Mouse (Mus musculus) intestine, postnatal 0 days (tissue): ENCODE measurements around the gene Eif4g1. TPM values are rescaled to one million over a fixed set of nuclear protein-coding genes. Genes with fewer than 3 reads are reported as not detected.

Source experiments
- ATAC-seq: fragments of 200-750 bp; cut with Nextera tagmentation; 2 replicates; pipeline ENCODE4 v1.8.0; 2017; ENCODE audit warnings: mild to moderate bottlenecking, moderate TSS enrichment, moderate library complexity
- H3K27ac ChIP-seq: fragments of 300-500 bp; sonication (generic); 2 replicates; pipeline ENCODE4 v1.5.1; 2014; ENCODE audit warnings: mild to moderate bottlenecking, low read depth, low read length, moderate library complexity
- H3K27me3 ChIP-seq: fragments of 300-500 bp; sonication (generic); replicated peaks from 2 replicates; pipeline ENCODE4 v1.6.1; 2014; ENCODE audit warnings: low read length, mixed read lengths; ENCODE audit not compliant: control insufficient read depth, insufficient read depth
- H3K36me3 ChIP-seq: fragments of 300-500 bp; sonication (generic); 2 replicates; pipeline ENCODE4 v1.6.1; 2014; ENCODE audit warnings: mild to moderate bottlenecking, moderate library complexity; ENCODE audit not compliant: control insufficient read depth, insufficient read depth
- H3K4me1 ChIP-seq: fragments of 300-500 bp; sonication (generic); replicated peaks from 2 replicates; pipeline ENCODE4 v1.6.1; 2014; ENCODE audit warnings: antibody characterized with exemption, low read length, mixed read lengths; ENCODE audit not compliant: control insufficient read depth, insufficient read depth
- H3K4me2 ChIP-seq: fragments of 300-500 bp; sonication (generic); replicated peaks from 2 replicates; pipeline ENCODE4 v1.6.1; 2014; ENCODE audit warnings: low read depth, mild to moderate bottlenecking, moderate library complexity
- H3K4me3 ChIP-seq: fragments of 300-500 bp; sonication (generic); 2 replicates; pipeline ENCODE4 v1.5.1; 2014; ENCODE audit warnings: low read depth, low read length
- H3K9ac ChIP-seq: fragments of 300-500 bp; sonication (generic); 2 replicates; pipeline ENCODE4 v1.6.1; 2014; ENCODE audit warnings: mild to moderate bottlenecking, low read depth, low read length
- H3K9me3 ChIP-seq: fragments of 300-500 bp; sonication (generic); 2 replicates; pipeline ENCODE4 v1.6.1; 2016; ENCODE audit warnings: mixed run types; ENCODE audit not compliant: control insufficient read depth
- CTCF ChIP-seq: sonication (generic); IDR thresholded peaks from 2 replicates; pipeline ENCODE4 v1.5.1; 2016; ENCODE audit warnings: low read depth, mild to moderate bottlenecking, control low read depth, antibody characterized with exemption, moderate library complexity
- WGBS: fragments of 180-500 bp; shearing (Covaris S2); extraction: QIAGEN DNeasy Blood & Tissue Kit; methylation state at CpG from one replicate; pipeline ENCODE4 v1.1.7; 2014; 5-methylcytosine and 5-hydroxymethylcytosine counted together
- polyA plus RNA-seq: library from polyadenylated mRNA; unstranded; fragments of >200 nt; fragmentation: Nextera tagmentation; extraction: Ambion mirVana; gene quantifications from 2 replicates; pipeline ENCODE4 v1.2.1, GENCODE M21; 2015

Eif4g1 gene
- polyA plus RNA-seq, 1 experiment from 2014 or later = 97.8 TPM

DNA sequence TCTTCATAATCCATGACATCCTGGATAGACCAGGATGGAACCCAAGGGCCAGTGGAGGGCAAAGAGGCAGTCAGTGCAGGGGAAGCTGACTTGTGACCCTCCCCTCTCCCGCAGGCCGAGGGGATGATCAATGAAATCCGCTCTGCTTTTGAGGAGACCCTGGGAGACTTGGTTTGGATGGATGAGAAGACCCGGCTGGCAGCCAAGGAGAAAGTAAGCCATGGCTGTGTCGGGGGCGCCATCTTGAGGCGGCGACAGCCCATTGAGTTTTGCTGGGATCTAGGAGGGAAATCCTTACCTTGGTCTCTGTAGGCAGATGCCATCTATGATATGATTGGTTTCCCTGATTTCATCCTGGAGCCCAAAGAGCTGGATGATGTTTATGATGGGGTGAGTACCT is 26.0 kb upstream of the Eif4g1 start:
- Histone ChIP-seq H3K9me3 (no peaks in the 10 kb centered on the region), H3K4me1 (no peaks in the 10 kb centered on the region), H3K9ac (no peak overlapping the region), H3K27ac (no peak overlapping the region), H3K36me3 (no peaks in the 10 kb centered on the region), H3K27me3 (no peaks in the 10 kb centered on the region), H3K4me3 (no peak overlapping the region), H3K4me2 (no peak overlapping the region)
- WGBS = under 1% methylated on average over 8 of the region's 8 CpGs
- peak; percentile 92 for TF ChIP-seq CTCF
- ATAC-seq = no peak

DNA sequence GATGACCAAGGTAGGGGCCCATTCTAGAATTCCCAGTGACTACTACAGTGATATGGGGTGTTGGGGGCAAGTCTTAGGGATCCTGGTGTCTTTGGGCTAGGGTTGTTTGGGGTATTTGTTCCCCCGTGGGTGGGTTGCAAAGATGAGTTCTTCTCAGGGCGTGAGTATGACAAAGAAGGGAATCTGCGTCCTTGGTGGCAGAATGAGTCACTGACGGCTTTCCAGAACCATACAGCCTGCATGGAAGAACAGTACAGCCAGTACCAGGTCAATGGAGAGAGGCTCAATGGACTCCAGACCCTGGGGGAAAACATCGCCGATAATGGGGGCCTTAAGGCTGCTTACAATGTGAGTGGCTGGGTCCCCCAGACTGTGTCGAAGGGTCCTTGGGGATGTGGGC is 24.2 kb upstream of the Eif4g1 start:
- 80% methylated on average over 7 of the region's 7 CpGs for WGBS
- no peak for ATAC-seq
- Histone ChIP-seq H3K9ac (no peak overlapping the region), H3K9me3 (no peaks in the 10 kb centered on the region), H3K27ac (no peak overlapping the region), H3K27me3 (no peaks in the 10 kb centered on the region), H3K4me1 (no peaks in the 10 kb centered on the region), H3K4me2 (no peak overlapping the region), H3K4me3 (no peak overlapping the region), H3K36me3 (no peaks in the 10 kb centered on the region)
- no peak for TF ChIP-seq CTCF

DNA sequence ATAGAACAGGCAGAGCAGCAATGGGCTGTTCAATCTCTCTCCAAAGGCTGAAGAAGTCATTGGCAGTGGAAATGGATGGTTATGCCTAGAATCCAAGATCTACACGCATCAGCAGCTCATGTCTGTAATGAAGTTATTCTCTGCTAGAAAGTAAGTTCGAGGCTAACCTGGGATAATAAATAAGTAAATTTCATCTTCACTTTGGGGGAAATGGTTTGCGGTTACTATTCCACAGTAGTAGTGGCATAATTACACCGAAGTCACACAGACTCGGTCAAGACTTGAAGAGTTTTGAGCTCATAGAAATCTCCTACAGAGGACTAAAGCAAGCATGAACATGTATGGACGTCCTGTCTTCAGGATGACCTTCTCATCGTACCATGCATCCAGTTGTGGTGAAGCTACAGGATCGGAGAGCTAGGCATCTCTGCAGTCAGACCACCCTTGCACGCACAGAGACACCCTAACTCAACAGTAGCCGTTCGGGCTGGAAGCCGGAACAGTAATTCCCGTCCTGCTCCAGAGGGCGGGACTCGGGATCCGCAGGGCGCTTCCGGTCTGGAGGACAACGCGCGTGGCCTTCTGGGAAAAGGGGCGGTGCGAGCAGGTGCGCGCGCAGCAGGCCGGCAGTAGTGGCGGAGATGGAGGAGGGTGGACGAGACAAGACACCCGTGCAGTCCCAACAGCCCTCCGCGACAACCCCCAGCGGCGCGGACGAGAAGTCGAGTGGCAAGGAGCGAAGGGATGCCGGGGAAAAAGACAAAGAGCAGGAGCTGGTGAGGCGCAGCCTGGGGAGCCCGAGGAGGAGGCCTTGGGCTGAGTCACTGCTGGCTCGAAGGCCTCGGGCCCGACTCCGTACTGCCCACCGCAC is 16.8 kb upstream of the Eif4g1 start, which contains the start of gene Psmd2:
Gene Psmd2 (plus strand): TSS at position 577 of the 871 bp plus-strand sequence.
- 1% methylated on average over 46 of the region's 46 CpGs for WGBS
- Histone ChIP-seq H3K4me2 (peak within 1 kb of the TSS; percentile 81), H3K4me1 (no peaks in the 10 kb centered on the region), H3K4me3 (peak within 1 kb of the TSS; percentile 74), H3K27ac (peak within 1 kb of the TSS; percentile 9; the same call in 1 of the 2 replicates), H3K36me3 (peaks cover 20% of the 10 kb centered on the region), H3K27me3 (no peaks in the 10 kb centered on the region), H3K9ac (peak within 1 kb of the TSS; percentile 74), H3K9me3 (no peaks in the 10 kb centered on the region)
- peak; percentile 28; the same call in 1 of the 2 replicates for TF ChIP-seq CTCF
- peak; percentile 94 for ATAC-seq

DNA sequence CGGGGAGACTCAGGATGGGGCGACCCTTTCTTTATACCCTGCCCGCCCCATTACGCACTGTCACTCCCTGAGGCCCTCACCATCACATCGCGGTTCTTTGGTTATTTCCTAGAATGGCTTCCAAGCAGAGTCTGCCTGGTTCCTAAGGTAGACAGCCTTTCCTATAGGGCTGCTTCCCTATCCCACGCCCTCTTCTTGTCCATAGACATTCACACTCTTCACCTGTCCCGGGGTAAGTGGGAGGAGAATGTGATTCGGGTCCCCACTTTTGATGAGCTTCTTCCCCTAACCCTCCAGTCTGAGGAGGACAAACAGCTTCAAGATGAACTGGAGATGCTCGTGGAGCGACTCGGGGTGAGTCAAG is 16.2 kb upstream of the Eif4g1 start:
- H3K4me2 ChIP-seq = peak overlapping the region; percentile 81
- H3K36me3 ChIP-seq = peaks cover 26% of the 10 kb centered on the region
- H3K9me3 ChIP-seq = no peaks in the 10 kb centered on the region
- no peaks in the 10 kb centered on the region for H3K4me1 ChIP-seq
- WGBS = 7% methylated on average over 12 of the region's 12 CpGs
- no peaks in the 10 kb centered on the region for H3K27me3 ChIP-seq
- peak overlapping the region; percentile 9; the same call in 1 of the 2 replicates for H3K27ac ChIP-seq
- peak overlapping the region; percentile 74 for H3K4me3 ChIP-seq
- no peak for TF ChIP-seq CTCF
- peak; percentile 34; the same call in 1 of the 2 replicates for ATAC-seq
- H3K9ac ChIP-seq = peak overlapping the region; percentile 74

DNA sequence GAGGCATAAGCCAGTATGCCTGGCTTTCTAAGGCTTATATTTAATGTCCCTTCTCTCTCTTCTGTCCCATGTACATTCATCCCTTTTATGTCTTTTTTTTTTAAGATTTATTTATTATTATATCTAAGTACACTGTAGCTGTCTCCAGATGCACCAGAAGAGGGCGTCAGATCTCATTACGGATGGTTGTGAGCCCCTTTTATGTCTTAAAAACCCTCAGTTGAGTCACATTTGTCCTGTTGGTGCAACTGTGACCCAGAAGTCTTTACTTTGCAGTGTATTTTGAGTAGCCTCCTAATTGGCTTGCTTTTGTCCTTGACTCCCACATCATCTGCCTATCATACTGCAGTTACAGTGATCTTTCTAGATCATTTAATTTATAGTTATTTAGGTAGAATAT is 14.8 kb upstream of the Eif4g1 start:
- Histone ChIP-seq H3K9me3 (no peaks in the 10 kb centered on the region), H3K27me3 (no peaks in the 10 kb centered on the region), H3K27ac (no peak overlapping the region), H3K9ac (no peak overlapping the region), H3K36me3 (peaks cover 40% of the 10 kb centered on the region), H3K4me2 (no peak overlapping the region), H3K4me1 (no peaks in the 10 kb centered on the region), H3K4me3 (no peak overlapping the region)
- TF ChIP-seq CTCF = no peak
- 57% methylated on average over 2 of the region's 2 CpGs for WGBS
- no peak for ATAC-seq

DNA sequence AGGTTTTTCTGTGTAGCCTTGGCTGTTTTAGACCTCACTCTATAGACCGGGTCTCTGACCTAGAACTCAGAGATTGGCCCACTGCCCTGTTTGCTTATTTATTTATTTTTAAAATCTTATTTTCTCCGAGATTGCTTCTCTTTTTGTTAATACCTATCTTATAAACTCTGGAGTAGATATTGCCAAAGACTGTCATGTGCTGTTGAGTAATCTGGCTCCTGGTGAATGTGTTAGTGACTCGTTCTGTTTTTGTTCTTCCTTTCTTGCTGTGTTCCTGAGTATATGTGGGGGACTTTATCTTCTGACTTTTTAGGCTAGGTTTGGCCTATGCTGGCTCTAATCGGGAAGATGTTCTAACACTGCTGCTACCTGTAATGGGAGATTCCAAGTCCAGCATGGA is 10.5 kb upstream of the Eif4g1 start:
- 87% methylated on average over 4 of the region's 4 CpGs for WGBS
- peaks cover 82% of the 10 kb centered on the region for H3K36me3 ChIP-seq
- no peak for ATAC-seq

More for the DNA sequence above, 10.5 kb upstream of the Eif4g1 start:
- TF ChIP-seq CTCF = no peak
- H3K27me3 ChIP-seq = no peaks in the 10 kb centered on the region
- H3K27ac ChIP-seq = no peak overlapping the region
- no peaks in the 10 kb centered on the region for H3K4me1 ChIP-seq
- H3K4me3 ChIP-seq = no peak overlapping the region
- no peak overlapping the region for H3K4me2 ChIP-seq
- H3K9ac ChIP-seq = no peak overlapping the region
- H3K9me3 ChIP-seq = no peaks in the 10 kb centered on the region
